Mouse (Mus musculus) embryonic fibroblast, embryonic 13.5 days (primary cell): ENCODE measurements around the gene Pycr2.

ENCODE experiments used
- CTCF ChIP-seq: IDR thresholded peaks from 2 replicates; pipeline ENCODE4 v1.5.1; 2011; ENCODE audit warnings: mild to moderate bottlenecking, control low read depth, low read length, moderate library complexity, borderline replicate concordance; ENCODE audit not compliant: insufficient read depth
- POLR2A ChIP-seq: IDR thresholded peaks from 2 replicates; pipeline ENCODE4 v1.6.1; 2011; ENCODE audit warnings: low read depth, mild to moderate bottlenecking, control low read depth, low read length, moderate library complexity

- TF ChIP-seq POLR2A, result no peak
- no peak for TF ChIP-seq CTCF
These were observed 36.8 kb downstream of the Pycr2 start for GRCm38 (mm10) chr1:180940776-180941460.
